Mouse (Mus musculus): Measurements from ENCODE around the gene Nlrp4c. TPM values are rescaled to one million over a fixed set of nuclear protein-coding genes. Genes with fewer than 3 reads are reported as not detected.
"Not testable (repeated sequence)": the region's sequence is repeated elsewhere in the genome, so short reads cannot be mapped to it uniquely, and the experiment has no call there.

Gene Nlrp4c
- total RNA-seq (2021): not detected

- intact Hi-C loops (cut with DNase I): no loop called here
- no peak for DNase-seq (ENCODE audit: low spot score in 2 of 2)
These were observed at the start of gene Nlrp4c for GRCm38 (mm10) chr7:6044861-6045260. Gene Nlrp4c, plus strand, starts transcription at chr7:6045161.

- intact Hi-C loops (cut with DNase I): no loop called here
- DNase-seq (ENCODE audit: low spot score in 2 of 2): no peak
These were observed 34.1 kb upstream of the Nlrp4c start, which contains the start of gene Vmn1r65 for GRCm38 (mm10) chr7:6010910-6011309. Gene Vmn1r65, minus strand, starts transcription at chr7:6011010.

GRCm38 (mm10) chr7:6119501-6119900 is 74.5 kb downstream of the Nlrp4c start:
- no peak for DNase-seq (ENCODE audit: low spot score in 2 of 2)
- intact Hi-C loops (cut with DNase I): no loop called here

GRCm38 (mm10) chr7:6120104-6120503 is 75.1 kb downstream of the Nlrp4c start:
- DNase-seq (ENCODE audit: low spot score in 2 of 2): not testable (repeated sequence)
- intact Hi-C loops (cut with DNase I): loop anchor here (10.0 kb wide), 1 partner anchor 165 kb away; the partner anchor contains the start of gene Zfp667

GRCm38 (mm10) chr7:6121128-6121527 is 76.2 kb downstream of the Nlrp4c start:
- intact Hi-C loops (cut with DNase I): loop anchor here (10.0 kb wide), 1 partner anchor 164 kb away; the partner anchor contains the start of gene Zfp667

DNA sequence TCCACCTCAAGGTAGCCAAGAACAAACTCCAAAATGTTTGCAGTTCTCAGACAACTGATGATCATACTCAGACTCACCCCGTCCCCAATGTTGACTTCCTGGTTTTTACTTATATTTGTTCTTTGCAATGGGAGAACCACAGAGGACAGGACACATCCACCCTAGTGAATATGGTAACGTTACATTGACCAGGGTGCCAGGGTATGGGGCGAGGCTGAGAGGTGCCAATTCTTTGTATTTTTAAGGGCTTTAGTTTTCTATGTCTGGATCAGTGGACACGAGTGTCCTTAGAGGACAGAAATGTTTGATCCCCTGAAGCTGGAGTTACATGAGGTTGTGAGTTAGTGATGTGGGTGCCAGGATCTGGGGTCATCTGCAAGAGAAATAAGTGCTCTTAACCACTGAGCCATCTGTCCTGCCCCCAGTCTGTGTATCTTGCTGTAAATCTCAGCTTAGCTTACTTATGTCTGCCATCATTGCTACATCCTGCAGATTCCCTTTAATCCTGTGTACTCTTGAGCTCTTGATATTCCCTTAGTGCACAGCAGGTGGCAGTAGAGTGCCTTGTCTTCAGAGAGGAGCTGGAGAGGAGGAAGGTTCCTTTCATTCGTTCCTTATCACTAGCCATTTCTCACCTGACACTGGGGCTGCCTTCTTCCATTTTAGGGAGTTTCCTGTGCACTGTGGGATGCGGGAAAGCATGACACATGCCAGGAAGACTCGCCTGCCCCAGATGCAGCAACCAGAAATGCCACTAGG is 81.9 kb downstream of the Nlrp4c start:
- intact Hi-C loops (cut with DNase I): loop anchor here (2.0 to 10.0 kb wide), 3 partner anchors 45 to 158 kb away; partner anchors contain the start of genes Zfp444 and Zfp667
- DNase-seq (ENCODE audit: low spot score in 2 of 2): peak; percentile 75 to 85

More at GRCm38 (mm10) chr7:6121128-6121527, 76.2 kb downstream of the Nlrp4c start:
- DNase-seq (ENCODE audit: low spot score in 2 of 2): not testable (repeated sequence)

- intact Hi-C loops (cut with DNase I): no loop called here
- DNase-seq (ENCODE audit: low spot score in 2 of 2): no peak
These were observed 85.4 kb downstream of the Nlrp4c start for GRCm38 (mm10) chr7:6130346-6130745.

DNA sequence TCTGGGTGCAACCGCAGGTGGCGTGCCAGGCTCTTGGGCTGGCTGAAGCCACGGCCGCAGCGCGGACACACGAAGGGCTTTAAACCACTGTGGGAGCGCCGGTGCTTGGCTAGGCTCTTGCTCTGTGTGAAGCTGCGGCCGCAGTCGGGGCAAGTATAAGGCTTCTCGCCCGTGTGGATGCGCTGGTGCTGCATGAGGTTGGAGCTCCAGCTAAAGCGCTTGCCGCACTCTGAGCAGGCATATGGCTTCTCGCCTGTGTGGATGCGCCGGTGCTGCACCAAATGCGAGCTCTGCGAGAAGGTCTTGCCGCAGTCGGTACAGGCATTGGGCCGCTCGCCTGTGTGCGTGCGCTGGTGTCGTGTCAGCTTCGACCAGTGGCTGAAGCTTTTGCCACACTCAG is 87.7 kb downstream of the Nlrp4c start:
- intact Hi-C loops (cut with DNase I): no loop called here
- DNase-seq (ENCODE audit: low spot score in 2 of 2): no peak

- DNase-seq (ENCODE audit: low spot score in 2 of 2): no peak
- intact Hi-C loops (cut with DNase I): no loop called here
These were observed 91.5 kb downstream of the Nlrp4c start for GRCm38 (mm10) chr7:6136497-6136896.

- DNase-seq (ENCODE audit: low spot score in 2 of 2): no peak
- intact Hi-C loops (cut with DNase I): no loop called here
These were observed 94.3 kb downstream of the Nlrp4c start for GRCm38 (mm10) chr7:6139295-6139694.

GRCm38 (mm10) chr7:6143991-6144531 is 99.1 kb downstream of the Nlrp4c start:
- no peak for DNase-seq (ENCODE audit: low spot score in 2 of 2)
- intact Hi-C loops (cut with DNase I): no loop called here

DNA sequence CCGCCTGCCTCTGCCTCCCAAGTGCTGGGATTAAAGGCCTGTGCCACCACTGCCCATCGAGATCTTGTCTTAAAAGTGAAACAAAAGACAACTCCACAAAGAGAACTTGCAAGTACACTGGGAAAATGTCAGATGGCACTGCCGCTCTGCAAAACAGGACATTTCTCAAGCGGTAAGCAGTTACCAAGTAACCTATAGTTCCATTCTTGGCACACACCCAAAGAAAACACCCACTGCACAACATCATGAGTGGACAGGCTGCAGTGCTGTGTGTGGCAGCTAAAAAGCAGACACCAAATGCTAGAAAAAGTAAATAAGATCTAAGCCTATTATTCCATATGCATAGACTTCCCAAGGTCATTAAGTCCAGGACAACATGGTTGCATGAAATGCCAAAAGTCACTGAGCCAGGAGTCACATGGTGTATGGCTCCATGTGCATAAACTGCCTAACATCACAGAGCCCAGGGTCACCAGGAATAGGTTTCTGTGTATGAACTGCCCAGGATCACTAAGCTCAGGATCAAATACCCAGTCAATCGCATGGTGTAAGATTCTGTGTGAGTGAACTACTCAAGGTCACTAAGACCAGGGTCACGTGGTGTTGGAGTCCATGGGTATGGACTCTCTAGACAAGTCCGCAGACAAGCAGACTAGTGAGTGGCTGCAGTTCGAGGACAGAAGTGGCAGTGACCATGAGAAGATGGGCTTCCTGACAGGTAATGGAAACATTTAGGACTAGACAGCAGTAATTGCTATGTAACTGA is 100.6 kb downstream of the Nlrp4c start:
- intact Hi-C loops (cut with DNase I): no loop called here
- DNase-seq (ENCODE audit: low spot score in 2 of 2): no peak

DNA sequence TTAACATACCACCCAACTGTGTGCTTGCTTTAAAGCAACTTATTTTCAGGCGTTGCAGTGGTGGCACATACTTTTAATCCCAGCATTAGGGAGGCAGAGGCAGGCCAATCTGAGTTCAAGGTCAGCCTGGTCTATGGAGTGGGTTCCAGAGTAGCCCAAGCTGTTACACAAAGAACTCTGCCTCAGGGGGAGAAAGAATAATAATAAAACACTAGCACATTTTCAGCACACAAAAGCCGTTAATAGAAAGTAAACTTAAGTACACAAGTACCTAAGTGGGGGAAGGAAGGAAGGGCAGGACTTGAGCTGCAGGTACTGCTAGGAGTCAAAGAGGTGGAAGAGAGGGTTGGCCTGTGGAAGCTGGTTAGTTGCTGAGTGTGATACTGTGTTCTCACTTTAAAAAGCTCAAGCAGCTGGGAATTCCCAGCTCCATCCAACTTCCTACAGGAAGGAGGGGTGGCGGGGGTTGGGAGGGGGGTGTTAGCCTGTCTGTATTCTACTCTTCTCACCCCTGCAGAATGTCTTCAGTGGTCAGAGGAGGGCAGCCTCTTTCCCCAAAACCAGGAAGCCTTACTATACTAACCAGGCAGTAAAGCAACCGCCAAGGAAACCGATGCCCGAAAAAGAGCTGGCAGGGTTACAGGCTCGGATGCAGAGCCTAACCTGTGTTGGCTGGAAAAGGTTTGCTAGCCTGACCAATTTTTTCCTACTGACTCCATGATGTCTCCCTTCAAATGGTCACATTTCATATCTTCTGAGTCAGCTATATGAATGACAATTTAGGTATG is 101.4 kb downstream of the Nlrp4c start:
- intact Hi-C loops (cut with DNase I): no loop called here
- DNase-seq (ENCODE audit: low spot score in 2 of 2): no peak

GRCm38 (mm10) chr7:6146982-6147325 is 102.0 kb downstream of the Nlrp4c start:
- intact Hi-C loops (cut with DNase I): no loop called here
- no peak for DNase-seq (ENCODE audit: low spot score in 2 of 2)

- intact Hi-C loops (cut with DNase I): no loop called here
- DNase-seq (ENCODE audit: low spot score in 2 of 2): no peak
These were observed 102.7 kb downstream of the Nlrp4c start for GRCm38 (mm10) chr7:6147688-6148087.

DNA sequence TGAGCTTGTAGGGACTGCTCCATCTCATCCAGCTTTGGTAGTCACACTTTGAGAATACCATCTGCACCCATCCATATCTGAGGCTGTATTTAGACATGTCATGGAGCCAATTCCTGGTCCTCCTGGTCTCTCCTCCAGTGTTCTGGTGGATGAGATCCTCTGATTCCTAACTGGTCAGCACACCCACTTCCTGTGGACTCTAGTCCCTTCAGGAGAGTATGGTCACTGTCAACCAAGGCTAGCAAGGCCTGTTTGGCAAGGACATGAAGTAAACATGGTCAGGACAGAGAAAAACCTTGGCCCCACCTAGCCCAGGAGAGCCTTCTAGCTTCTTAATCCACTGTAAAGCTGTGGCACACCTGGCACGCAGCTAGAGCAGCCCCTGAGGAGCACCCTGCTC is 106.3 kb downstream of the Nlrp4c start:
- no peak for DNase-seq (ENCODE audit: low spot score in 2 of 2)
- intact Hi-C loops (cut with DNase I): no loop called here

- intact Hi-C loops (cut with DNase I): no loop called here
- no peak for DNase-seq (ENCODE audit: low spot score in 2 of 2)
These were observed 107.1 kb downstream of the Nlrp4c start for GRCm38 (mm10) chr7:6152036-6152435.

GRCm38 (mm10) chr7:6153131-6153530 is 108.2 kb downstream of the Nlrp4c start:
- intact Hi-C loops (cut with DNase I): no loop called here
- no peak for DNase-seq (ENCODE audit: low spot score in 2 of 2)

- intact Hi-C loops (cut with DNase I): no loop called here
- DNase-seq (ENCODE audit: low spot score in 2 of 2): no peak
These were observed 109.2 kb downstream of the Nlrp4c start for GRCm38 (mm10) chr7:6154164-6154563.

Measured in left cerebral cortex, postnatal 36 days (tissue).